Comparison of ENCODE assay signal across 37 mouse cellular contexts in genomic region chr3:101871951-101872350, GRCm38 (mm10). TPM values are rescaled to one million over a fixed set of nuclear protein-coding genes. Genes with fewer than 3 reads are reported as not detected.
"Had no signal": no experiment of that assay in that cellular context is flagged by ENCODE, and none has a peak within 500 bp of the region (broad histone marks: within the 10 kb centered on the region; RNA-seq: fewer than 3 reads in every experiment).

No protein-coding gene starts in this region.

- H3K4me2 ChIP-seq: heart, embryonic 11.5 days; heart, embryonic 12.5 days; heart, embryonic 13.5 days; heart, embryonic 15.5 days; hindbrain, embryonic 12.5 days; hindbrain, embryonic 13.5 days; hindbrain, embryonic 14.5 days; hindbrain, embryonic 15.5 days; intestine, embryonic 15.5 days had no signal

- H3K4me3 ChIP-seq: heart, embryonic 12.5 days; heart, embryonic 13.5 days; heart, embryonic 15.5 days; hindbrain, embryonic 10.5 days; hindbrain, embryonic 12.5 days; hindbrain, embryonic 13.5 days; hindbrain, embryonic 15.5 days; intestine, embryonic 15.5 days; layer of hippocampus, adult 2 months; left cerebral cortex, adult 2 months had no signal

- H3K4me1 ChIP-seq: intestine, embryonic 15.5 days had no signal

- DNase-seq: heart, postnatal 14 days; heart, postnatal 36 days; heart, postnatal 4 days; kidney, adult 11 months; kidney, adult 18-20 months; kidney, adult 2 months; kidney, adult 8-10 months; kidney, adult 9 months; kidney, postnatal 10 days; kidney, postnatal 14 days; kidney, postnatal 25 days; kidney, postnatal 36 days; kidney, postnatal 4 days; layer of hippocampus, adult 9-11 months; layer of hippocampus, postnatal 36 days had no signal

- H3K9ac ChIP-seq: heart, embryonic 12.5 days; heart, embryonic 13.5 days; heart, embryonic 15.5 days; hindbrain, embryonic 12.5 days; hindbrain, embryonic 13.5 days; hindbrain, embryonic 14.5 days; hindbrain, embryonic 15.5 days; intestine, embryonic 15.5 days had no signal

- H3K27me3 ChIP-seq: heart, embryonic 12.5 days; heart, embryonic 13.5 days; heart, embryonic 15.5 days; hindbrain, embryonic 12.5 days; hindbrain, embryonic 13.5 days; hindbrain, embryonic 15.5 days; intestine, embryonic 15.5 days had no signal

- H3K9me3 ChIP-seq: heart, embryonic 12.5 days; heart, embryonic 13.5 days; heart, embryonic 15.5 days; hindbrain, embryonic 10.5 days; hindbrain, embryonic 12.5 days; hindbrain, embryonic 13.5 days; hindbrain, embryonic 15.5 days; intestine, embryonic 15.5 days had no signal

- H3K36me3 ChIP-seq: heart, embryonic 15.5 days; intestine, embryonic 15.5 days had no signal

- H3K27ac ChIP-seq: heart, embryonic 13.5 days; heart, embryonic 15.5 days; hindbrain, embryonic 10.5 days; hindbrain, embryonic 12.5 days; hindbrain, embryonic 13.5 days; hindbrain, embryonic 14.5 days; hindbrain, embryonic 15.5 days; hindbrain, postnatal 0 days; intestine, embryonic 15.5 days; kidney, postnatal 0 days; layer of hippocampus, adult 2 months; left cerebral cortex, adult 2 months had no signal

- ATAC-seq: hindbrain, embryonic 16.5 days; hindbrain, postnatal 0 days; inflammation-experienced regulatory T-cells, adult 6 months; intestine, embryonic 15.5 days; intestine, embryonic 16.5 days; intestine, postnatal 0 days had no signal

RNA-seq across cellular contexts. Expression of gene Mab21l3, which starts 23.2 kb away (rescaled TPM):
- total RNA-seq: heart, adult 8-10 months; heart, postnatal 14 days; heart, postnatal 36 days; hematopoietic stem cell, adult 5-6 weeks; layer of hippocampus, adult 18-20 months; layer of hippocampus, adult 8-10 months had no signal
